Mouse (Mus musculus): ENCODE results near the gene Psen2.

Gene Psen2

DNA sequence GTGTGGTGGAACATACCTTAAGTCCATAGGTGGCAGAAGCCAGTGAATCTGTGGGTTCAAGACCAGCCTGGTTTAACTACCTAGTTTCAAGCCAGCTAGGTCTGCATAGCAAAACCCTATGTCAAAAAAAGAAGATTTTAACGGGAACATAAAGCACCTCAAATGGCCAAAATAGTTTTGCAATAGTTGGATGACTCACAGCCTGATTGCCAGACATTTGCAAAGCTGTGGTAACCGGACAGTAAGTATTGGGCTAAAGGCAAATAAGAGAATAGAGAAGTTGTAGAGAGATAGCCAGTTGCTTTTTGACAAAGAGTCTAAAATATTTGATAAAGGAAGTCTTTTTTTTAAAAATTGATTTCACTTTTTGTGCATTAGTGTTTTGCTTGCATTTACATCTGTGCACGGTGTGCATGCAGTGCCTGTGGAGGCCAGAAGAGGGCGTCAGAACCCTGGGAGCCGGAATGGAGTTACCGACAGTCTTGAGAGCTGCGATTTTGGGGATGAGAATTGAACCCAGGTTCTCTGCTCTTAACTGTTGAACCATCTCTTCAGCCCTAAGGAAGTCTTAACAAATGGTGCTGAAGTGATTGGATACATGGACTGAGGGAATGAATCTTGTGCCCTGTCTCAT, at the start of gene Psen2:
Gene Psen2 (minus strand): TSS at position 75 of the 634 bp plus-strand sequence.
- no peak for DNase-seq (ENCODE audit: low read depth, low spot score)

DNA sequence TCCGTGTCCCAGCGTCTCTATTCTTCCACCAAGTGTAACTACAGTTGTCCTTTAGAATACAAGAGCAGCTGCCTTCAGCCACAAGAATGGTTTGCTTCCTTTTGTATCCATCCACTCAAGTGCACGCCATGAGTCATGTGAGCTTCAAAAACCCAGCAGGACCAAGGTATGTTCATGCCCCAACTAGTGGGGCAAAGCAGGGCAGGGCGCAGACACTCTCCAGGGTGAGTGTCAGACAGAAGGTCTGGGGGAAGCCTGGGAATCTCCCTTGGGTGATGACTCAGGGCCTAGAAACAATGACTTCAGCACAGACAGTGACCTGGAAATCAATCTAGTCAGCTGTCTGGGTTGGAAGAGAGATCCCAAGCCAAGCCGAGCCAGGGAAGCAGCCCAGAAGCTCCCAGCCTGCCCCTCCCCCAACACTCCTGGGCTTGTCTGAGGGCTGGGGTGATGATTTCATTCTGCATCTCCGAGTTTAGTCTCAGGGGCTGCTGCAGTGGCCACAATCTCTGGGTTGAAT, 49.6 kb upstream of the Psen2 start:
- DNase-seq (ENCODE audit: low read depth, low spot score): peak; percentile 75

DNA sequence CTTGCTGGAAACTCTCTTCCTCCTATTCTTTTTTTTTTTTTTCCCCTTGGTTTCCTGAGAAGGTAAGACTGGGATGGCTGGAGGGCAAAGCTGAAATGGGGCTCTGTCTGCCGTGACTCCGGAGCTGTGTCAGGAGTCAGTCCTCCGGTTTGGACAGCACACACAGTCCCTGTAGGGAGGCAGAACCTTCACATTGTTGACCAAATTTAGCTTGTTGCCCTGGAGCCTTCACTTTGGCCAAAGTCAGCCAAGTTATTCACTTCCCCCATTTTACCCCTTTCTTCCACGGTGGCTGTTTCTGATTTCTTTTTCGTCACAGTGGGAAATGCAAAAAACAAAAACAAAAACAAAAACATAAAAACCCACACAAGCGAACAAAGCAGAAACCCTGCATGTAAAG, 49.0 kb upstream of the Psen2 start:
- DNase-seq (ENCODE audit: low read depth, low spot score): no peak

DNA sequence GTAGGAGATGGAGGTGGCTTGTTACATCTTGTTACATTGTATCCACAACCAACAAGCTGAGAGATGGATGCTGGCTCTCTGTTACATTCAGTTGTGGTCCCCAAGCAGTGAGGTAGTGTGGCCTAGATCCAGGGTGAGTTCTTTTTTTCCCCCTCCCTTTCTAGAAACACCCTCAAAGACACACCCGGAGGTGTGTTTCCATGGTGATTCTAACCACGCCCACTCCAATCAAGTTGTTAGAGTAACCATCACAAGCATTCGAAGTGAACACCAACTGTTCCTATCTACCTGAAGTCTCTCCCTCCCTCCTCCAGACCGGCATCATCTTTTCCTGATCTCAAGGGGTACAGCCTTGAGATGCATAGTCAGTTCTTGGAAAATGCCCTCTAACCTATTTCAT, 45.7 kb upstream of the Psen2 start:
- no peak for DNase-seq (ENCODE audit: low read depth, low spot score)

DNA sequence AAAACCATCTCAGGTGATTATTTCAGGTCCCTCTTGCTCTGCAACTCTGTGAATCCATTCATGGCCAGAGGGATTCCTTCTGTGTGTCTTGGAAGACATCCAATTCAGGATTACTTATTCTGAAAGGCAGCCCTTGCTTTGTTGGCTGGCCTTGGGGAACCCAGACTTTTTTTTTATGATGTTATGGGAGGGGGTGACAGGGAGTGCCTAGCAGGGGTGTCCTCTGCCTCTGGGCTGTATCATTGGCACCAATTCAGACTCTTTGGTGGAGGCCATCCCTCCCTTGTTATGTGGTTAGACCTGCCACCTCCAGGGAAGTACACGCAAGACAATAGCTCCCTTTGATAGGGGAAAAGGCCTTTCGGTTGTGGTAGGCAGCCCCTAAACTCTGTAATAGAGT, 44.4 kb upstream of the Psen2 start:
- DNase-seq (ENCODE audit: low read depth, low spot score): no peak

DNA sequence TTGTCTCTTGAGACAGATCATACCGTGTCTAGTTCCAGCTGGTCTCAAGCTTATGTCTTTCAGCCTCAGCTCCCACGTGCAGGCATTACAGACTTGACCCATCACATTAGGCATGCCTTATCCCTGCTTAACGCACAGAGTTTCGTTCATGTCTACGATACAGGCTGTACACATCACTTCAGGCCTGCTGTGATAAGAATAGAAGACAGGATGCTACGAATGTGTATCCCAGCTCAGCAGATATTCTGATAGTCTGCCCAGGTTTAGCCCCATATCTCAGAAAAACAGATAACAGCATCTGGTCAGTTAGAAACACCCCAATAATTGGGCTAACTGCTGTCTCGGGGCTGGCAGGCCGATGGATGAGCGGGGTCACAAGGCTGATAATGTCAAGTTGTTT, 43.7 kb upstream of the Psen2 start:
- DNase-seq (ENCODE audit: low read depth, low spot score): no peak

DNA sequence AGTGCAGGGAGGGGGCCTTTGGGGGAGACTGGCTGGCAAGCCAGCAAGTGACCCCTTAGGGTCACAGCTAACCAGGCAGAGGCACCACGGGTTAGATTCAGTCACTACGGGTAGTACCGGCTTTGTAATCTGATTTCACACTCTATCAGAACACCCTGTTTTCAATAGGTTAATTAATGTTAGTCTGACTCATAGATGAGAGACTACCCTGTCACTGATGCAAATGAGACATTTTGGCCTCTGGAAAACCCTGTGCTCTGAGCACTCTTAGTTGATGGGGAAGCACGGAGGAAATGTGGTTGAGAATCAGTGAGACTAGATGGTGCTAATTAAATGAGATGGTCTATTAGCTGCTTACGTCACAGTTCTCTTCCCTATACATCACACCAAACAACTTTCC, 40.4 kb upstream of the Psen2 start:
- DNase-seq (ENCODE audit: low read depth, low spot score): no peak

DNA sequence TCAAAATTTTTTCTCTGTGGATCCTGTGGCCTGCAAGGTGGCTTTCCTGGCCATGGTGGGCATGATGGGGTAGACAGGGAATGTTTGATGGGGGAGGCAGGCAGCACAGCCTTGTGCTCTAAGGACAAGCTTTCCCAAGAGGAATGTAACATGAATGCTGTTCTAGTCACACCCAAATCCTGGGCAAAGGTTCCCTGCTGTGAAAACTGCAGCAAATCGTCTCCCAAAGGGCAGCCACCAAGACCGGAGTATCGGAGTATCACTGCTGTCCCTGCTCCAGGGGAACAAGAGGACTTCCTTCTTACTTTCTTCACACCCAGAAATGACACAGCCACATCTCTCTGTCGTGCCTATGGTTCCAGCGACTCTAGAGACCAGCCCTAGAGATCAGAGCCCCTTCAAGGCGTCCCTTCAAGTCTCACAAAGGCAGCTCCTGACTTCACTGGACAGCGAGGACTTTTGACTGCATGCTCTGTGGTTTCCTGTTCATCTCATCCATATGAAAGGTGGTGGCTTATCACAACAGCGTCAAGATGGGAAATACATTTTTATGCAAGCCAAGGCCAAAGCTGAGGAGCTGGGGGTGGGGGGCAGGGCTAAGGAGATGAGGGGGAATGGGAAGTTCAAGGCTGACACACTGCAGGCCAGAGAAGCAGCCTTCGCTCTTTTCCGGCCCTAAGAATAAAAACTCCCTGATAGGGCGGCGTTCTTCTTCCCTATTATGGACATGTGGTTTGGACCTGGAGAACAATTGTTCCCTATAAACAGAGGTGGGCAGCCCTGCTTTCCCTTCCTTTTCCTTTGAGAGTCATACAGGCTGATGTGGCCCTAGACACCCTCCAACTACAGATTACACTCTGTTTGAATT, 39.2 kb upstream of the Psen2 start:
- DNase-seq (ENCODE audit: low read depth, low spot score): no peak

DNA sequence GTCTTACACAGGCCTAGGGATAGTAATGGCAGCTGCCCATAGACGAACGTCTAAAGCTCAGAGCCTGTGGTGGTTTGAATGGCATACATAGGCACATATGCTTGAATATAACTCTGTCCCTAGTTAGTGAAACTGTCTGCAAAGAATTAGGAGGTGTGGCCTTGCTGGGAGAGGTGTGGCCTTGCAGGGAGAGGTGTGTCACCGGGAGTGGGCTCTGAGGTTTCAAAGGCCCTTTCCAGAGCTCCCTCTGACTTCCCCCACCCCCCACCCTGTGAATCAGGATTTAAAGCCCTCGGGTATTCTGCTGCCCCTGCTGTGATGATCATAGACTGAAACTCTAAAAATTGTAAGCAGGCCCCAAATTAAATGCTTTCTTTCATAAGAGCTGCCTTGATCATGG, 37.8 kb upstream of the Psen2 start:
- DNase-seq (ENCODE audit: low read depth, low spot score): no peak

DNA sequence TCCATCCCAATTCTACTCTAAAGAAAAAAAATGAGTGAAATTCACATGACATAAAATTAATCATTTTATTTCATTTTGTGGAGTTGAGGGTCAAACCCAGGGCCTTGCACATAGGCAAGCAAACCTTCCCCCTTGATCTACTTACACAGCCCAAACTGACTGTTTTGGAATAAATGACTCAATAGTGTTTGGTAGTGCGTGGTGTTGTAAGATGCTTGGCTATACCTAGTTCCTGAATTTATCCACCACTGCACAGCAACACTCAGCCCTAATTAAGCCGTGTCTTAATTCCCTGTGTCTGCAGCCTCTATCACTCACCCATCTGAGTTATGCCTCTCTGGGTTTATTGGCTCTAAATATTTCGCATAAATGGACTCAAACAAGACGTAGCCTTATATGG, 37.1 kb upstream of the Psen2 start:
- no peak for DNase-seq (ENCODE audit: low read depth, low spot score)

DNA sequence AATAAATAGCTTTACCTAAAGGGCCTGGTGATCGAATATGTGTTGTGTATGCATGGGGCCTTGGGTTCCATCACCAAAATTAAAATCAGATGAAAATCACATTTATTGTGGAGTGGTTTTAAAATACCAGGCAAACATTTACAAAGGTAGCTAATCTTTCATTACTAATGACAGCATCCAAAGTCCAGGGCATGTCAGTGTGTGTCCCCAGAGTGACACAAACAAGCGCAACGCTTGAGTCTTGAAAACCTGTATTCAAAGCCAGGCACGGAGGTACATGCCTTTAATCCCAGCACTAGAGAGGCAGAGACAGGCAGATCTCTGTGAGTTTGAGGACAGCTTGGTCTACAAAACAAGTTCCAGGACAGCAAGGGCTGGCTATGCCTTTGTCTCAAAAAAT, 36.5 kb upstream of the Psen2 start:
- DNase-seq (ENCODE audit: low read depth, low spot score): no peak

DNA sequence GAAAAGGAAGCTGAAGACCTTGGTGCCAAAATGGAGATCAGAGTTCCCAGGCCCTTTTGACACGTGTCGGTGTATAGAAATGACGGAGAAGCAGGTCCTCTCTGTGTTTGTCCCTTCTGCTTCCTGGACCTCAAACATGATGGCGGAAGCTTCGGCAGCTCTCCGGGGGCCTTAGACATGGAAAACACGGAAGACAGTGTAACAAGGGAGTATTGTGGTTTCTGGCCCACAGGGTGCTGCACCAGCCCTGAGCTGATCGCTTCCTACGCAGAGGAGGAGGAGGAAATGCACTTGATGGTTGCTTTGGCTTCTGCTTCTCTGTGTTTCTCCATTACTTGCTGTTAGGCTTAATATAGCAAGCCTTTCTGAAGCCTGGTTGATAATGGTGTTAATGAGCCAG, 32.9 kb upstream of the Psen2 start:
- DNase-seq (ENCODE audit: low read depth, low spot score): no peak

DNA sequence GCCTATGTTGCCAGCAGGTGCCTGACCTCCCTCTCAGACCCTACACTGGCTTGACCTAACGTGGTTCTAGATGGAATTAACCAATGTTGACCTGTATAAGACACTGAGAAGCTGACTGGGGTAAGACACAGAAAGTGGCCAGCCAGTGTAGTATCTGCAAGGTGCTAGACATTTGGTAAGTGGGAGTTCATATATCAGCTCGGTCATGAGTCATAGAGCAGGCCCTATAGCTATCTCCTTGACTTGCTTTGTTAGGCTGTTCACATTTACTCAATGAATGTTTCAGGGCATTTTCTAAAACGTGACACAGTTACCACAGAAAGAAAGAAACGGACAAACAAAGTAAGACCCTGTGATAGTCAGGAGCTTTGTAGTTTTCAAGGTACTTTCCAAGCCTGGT, 27.1 kb upstream of the Psen2 start:
- no peak for DNase-seq (ENCODE audit: low read depth, low spot score)

DNA sequence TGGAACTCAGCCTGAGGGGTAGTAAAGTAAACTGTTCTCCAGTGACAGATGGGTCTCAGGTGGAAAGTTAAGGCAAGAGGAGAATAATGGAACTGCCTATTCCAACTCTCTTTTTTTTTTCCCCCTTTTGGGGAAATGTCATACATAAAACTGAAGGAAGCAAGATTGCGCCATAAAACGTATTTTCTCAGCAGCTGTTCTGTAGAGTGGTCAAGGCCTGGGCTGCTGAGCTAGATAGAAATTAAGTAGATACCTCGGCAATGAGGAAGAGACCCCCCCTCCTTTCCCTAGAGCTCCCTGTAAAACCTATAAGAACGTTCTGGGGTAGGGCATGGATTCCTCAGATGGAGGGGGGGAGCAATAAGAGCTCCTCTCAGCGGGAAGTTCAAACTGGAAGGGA, 26.6 kb upstream of the Psen2 start:
- DNase-seq (ENCODE audit: low read depth, low spot score): no peak

DNA sequence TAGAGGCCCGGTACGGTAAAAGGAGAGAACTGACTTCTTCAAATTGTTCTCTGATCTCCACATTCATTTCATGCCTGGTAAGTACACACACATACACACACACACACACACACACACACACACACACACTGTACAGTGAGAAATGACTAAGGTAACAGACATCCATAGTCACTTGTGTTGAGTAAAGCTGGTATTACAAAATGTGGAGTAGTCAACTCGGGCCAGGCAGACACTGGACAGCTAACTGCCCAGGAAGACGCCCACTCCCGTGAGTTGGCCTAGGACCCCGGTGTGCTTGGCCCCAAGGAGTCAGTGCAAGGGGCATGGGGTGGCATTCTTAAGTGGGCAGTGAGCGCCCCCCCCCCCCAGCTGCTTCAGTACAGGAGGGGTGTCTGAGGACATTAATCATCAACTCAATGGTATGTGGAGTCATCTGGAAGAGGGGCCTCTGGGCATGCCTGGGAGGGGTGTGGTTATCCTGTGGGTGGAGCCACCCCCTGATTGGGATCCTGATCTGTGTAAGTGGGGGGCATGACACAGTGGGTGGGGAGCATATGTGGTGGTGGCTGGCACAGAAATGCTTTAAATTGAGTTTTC, 25.7 kb upstream of the Psen2 start:
- DNase-seq (ENCODE audit: low read depth, low spot score): no peak

DNA sequence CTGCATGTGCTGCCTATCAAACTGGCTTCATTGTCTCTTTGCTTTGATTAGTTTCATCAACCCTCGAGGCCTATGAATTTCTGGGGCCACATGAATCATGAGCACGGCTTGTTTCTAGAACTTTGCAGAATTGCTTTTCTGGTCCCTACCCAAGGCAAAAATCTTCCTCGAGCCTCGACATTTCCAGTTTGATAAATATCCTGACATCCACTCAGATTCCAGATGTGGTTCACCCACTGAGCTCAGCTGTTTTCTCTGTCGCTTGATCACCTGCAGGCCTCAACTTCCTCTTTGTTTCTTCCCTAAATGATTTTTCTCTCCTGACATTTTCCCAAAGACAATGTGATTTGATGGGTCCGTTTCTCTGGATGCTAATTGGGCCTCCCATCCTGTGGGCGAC, 25.0 kb upstream of the Psen2 start:
- no peak for DNase-seq (ENCODE audit: low read depth, low spot score)

DNA sequence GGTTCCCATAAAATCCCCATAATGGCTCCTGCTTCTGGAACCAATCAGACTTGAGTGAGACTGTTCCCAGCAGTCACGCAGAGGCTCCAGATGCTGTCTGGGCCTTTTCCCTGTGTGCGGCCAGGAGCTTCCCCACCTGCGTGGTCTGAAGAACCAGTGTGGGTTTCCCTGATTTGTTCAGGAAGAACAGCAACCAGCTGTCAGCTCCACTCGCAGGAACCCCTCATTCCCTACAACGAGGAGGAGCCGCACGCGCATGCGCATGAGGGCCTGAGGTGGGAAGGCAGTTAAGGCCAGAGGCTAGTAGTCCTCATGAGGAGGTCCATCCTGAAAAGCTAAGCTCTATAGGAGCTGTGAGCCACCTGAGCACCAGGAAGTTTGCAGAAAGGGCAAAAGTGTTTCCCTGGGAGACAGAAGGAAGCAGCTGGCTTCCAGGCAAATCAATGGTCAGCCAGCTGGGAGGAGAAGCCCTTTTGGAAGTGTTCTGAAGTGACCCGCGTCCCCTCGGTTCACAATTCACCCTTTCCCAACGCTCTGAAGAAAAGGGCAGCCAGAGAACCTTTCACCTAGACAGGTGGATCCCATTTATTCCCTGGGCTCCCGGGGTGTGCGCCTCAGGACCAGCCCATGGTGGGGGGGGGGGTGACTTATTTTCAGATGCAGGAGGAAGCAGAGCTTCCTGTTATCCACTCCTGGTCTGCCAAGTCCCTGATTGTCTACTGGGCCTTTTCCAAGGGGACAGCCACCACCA, 23.0 kb upstream of the Psen2 start:
- DNase-seq (ENCODE audit: low read depth, low spot score): no peak

DNA sequence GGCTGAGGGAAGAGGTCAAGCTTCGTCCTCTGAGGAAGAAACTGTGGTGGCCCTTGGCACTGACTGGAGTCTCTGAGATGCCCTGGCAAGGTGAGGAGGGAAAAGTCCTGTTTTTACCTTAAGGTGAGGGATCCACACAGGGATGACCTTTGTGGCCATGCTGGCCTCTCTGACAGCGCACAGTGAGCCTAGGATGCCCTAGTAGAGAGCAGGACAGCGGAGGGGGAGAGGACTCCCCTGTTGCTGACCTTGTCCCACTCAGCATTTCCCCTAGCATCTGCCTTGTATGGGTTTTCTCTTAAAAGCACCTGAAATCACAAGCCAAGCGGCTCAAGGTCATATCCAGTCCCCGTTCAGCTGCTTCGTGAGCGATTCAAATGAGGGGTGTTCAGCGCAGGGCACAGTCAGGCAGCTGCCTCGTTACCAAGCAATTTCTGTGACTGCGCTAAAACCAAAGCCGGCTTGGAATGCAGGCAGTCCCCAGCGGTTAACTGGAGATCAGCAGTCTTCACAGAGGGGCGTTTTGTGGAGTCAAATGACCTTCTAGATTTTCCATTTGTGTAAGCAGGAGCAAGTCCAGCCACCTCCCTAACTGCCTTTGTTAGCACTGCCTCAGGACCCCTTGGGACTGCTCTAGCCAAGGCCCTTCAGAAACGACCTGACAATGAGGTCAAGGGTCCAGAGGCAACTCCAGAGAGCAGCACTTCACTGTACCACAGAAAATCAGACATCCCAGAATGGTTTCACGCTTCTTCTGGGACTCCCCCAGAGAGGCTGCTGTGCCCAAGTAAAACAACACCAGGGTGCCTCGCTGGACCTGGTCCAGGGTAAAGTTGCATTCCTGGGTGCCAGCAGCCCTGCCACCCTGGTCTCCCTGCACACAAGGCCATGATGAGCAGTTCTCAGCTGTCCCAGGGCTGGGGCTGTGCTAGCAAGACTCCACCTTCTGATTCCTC, 20.9 kb upstream of the Psen2 start:
- DNase-seq (ENCODE audit: low read depth, low spot score): peak; percentile 51

DNA sequence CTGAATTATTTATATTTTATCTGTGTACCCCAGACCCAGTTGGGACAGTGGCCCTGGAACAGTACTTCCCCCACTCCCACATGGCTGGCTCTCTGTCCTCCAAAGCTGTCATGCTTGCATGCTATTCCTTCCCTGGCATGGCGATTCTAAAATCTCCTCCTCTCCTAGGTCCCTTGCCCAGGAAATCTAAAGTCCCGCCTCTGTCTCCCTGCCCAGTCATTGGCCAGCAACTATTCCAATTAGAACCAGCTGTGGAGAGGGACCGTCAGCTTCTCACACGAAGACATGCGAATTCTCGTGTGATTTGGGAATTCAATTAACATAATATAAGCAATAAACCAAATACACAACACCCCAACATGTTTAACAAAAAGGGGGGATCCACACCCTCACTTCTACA, 19.3 kb upstream of the Psen2 start:
- DNase-seq (ENCODE audit: low read depth, low spot score): no peak

DNA sequence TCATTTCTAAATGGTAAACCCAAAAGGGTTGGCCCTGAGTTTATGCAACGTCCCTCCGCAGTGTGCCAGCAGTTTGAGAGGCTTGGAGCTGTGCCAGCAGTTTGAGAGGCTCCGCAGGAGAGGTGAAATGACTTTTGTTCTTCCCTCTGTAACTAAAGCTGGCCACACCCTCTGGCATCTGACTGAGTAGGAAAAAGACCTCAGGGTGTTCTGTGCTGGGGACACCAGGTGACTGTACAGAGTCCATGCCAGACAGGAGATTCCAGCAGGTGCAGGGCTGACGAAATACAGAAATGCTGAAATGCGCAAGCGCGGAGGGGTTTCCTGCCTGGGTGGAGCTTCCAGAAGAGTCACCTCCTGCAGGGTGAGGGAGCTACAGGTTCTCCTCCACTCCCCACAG, 16.4 kb upstream of the Psen2 start:
- peak; percentile 74 for DNase-seq (ENCODE audit: low read depth, low spot score)

DNA sequence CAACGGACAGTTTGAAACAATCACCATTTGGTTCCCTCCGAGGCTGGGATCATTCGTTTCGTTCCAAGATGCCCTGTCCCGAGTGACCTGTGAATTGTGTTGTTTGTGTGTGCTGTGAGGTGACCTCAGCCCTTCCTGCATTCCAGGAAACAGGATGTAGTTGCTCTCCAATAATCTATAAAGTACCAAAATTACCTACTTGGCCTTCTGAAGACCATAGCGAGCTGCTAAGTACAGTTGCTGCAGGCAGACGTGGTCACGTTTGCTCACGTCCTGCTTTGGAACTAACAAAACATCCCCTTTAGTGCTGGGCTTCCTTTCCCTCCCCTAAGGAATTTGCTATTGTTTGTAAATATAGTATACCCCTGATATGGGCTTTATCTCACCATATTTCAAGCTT, 14.3 kb upstream of the Psen2 start:
- DNase-seq (ENCODE audit: low read depth, low spot score): no peak
